In the genomic region with DNA sequence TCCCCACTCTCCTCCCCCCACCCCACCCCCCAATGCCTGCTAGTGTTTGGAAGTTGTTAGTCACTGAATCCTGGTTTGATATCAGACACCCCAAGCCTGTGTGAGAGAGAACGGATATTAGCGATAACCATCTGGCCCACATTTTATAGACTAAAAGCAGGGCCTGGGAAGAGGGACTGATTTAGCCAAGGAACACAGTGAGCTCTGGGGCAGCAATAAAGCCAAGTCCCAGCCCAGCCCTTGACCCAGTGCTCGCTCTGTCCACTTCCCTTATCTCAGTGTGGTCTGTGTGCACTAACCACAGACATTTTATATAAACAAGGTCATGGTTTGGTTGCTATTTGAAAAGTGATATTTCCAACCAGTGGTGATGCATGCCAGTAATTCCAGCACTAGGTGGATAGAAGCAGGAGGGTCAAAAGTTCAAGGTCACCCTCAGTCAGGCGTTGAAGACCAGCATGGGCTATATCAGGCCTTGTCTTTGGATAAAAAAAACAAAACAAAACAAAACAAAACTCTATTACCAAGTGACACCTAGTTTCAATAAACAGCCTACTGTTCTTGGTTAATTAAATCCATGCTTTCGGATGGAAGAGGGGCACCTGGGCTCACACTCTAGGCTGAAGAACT, we compare ENCODE assay signal across 14 mouse cellular contexts. TPM values are rescaled to one million over a fixed set of nuclear protein-coding genes. Genes with fewer than 3 reads are reported as not detected.
DNase-seq lines count a peak whose midpoint lies in the region; ATAC-seq and TF ChIP-seq lines count a peak whose summit lies in the region.
"Had no signal": no experiment of that assay in that cellular context is flagged by ENCODE, and none has a peak within 500 bp of the region (broad histone marks: within the 10 kb centered on the region; RNA-seq: fewer than 3 reads in every experiment).

No protein-coding gene starts in this region.

- ATAC-seq in heart, postnatal 0 days (ENCODE audit: insufficient read depth, low read depth): 0 out of 2 replicates have a peak, but pooled peaks have one; percentile 39
- no peak for ATAC-seq in monocyte, adult 5-6 weeks (replicated peaks; ENCODE audit: insufficient number of reproducible peaks, low FRiP score, low TSS enrichment, poor library complexity, severe bottlenecking)
- ATAC-seq: inflammation-experienced regulatory T-cells, adult 6 months; lung, postnatal 0 days had no signal

- intact Hi-C loops in heart, adult 2 months (cut with DNase I): no loop called here

- H3K36me3 ChIP-seq in heart, postnatal 0 days (replicated peaks; ENCODE audit: control insufficient read depth, insufficient read depth, low read length): no peaks in the 10 kb centered on the region
- H3K36me3 ChIP-seq in heart, adult 2 months (ENCODE audit: control insufficient read depth, insufficient read depth, low read length): no peaks in the 10 kb centered on the region
- H3K36me3 ChIP-seq: embryonic facial prominence, embryonic 15.5 days had no signal

- TF ChIP-seq EP300 in heart, postnatal 0 days (IDR thresholded peaks at IDR 0.05; ENCODE audit: low read depth): no peak
- TF ChIP-seq EP300 in heart, adult 2 months (IDR thresholded peaks at IDR 0.05; ENCODE audit: insufficient read depth, low read depth, low read length): no peak

- peaks cover 10% of the 10 kb centered on the region for H3K4me1 ChIP-seq in heart, postnatal 0 days (ENCODE audit: control insufficient read depth, insufficient read depth)
- H3K4me1 ChIP-seq in heart, adult 2 months (ENCODE audit: control insufficient read depth, insufficient read depth, low read length): no peaks in the 10 kb centered on the region; the same call in 1 of the 2 replicates
- H3K4me1 ChIP-seq: embryonic facial prominence, embryonic 15.5 days had no signal

- 53% methylated on average over 5 of the region's 5 CpGs for WGBS in heart, postnatal 0 days
- 48% methylated on average over 5 of the region's 5 CpGs for WGBS in heart, adult 2 months

- no peak overlapping the region for H3K4me2 ChIP-seq in heart, postnatal 0 days (ENCODE audit: low read depth, low read length)
- H3K4me2 ChIP-seq: embryonic facial prominence, embryonic 15.5 days had no signal

- no peaks in the 10 kb centered on the region for H3K9me3 ChIP-seq in heart, postnatal 0 days (replicated peaks; ENCODE audit: control insufficient read depth, low read length)
- H3K9me3 ChIP-seq: embryonic facial prominence, embryonic 15.5 days had no signal

- H3K79me2 ChIP-seq in heart, adult 2 months (replicated peaks; ENCODE audit: control insufficient read depth, insufficient read depth, low read length): no peaks in the 10 kb centered on the region

- H3K27me3 ChIP-seq in heart, postnatal 0 days (ENCODE audit: control insufficient read depth, insufficient read depth, low read length): no peaks in the 10 kb centered on the region
- no peaks in the 10 kb centered on the region for H3K27me3 ChIP-seq in heart, adult 2 months (ENCODE audit: control insufficient read depth, insufficient read depth, low read length)
- H3K27me3 ChIP-seq: embryonic facial prominence, embryonic 15.5 days had no signal

- no peak for TF ChIP-seq POLR2A in heart, adult 2 months (IDR thresholded peaks at IDR 0.05; ENCODE audit: insufficient read depth, low read depth, low read length)

- no peak for TF ChIP-seq CTCF in heart, postnatal 0 days (IDR thresholded peaks at IDR 0.05; ENCODE audit: low read depth)
- TF ChIP-seq CTCF in heart, adult 2 months (IDR thresholded peaks at IDR 0.05): no peak

- DNase-seq in heart, postnatal 0 days (ENCODE audit: low spot score): peak; percentile 13
- no peak for DNase-seq in heart, adult 2 months
- DNase-seq in 3T3-L1 (ENCODE audit: low read depth, low spot score): peak; percentile 92
- peak; percentile 15 for DNase-seq in adrenal gland, postnatal 25 days
- peak; percentile 56 for DNase-seq in kidney, postnatal 14 days
- DNase-seq in Muller cell, postnatal 12 days (ENCODE audit: inconsistent ontology term): no peak
- DNase-seq in gastrocnemius, adult 18-20 months (ENCODE audit: low spot score): no peak
- DNase-seq: gastrocnemius, adult 2 months; heart, postnatal 10 days; thymus, postnatal 14 days had no signal

- H3K4me3 ChIP-seq in heart, postnatal 0 days (ENCODE audit: low read depth, low read length): no peak overlapping the region
- H3K4me3 ChIP-seq in heart, adult 2 months: no peak overlapping the region
- H3K4me3 ChIP-seq: embryonic facial prominence, embryonic 15.5 days; gastrocnemius, adult 2 months had no signal

- H3K27ac ChIP-seq in heart, postnatal 0 days (ENCODE audit: low read depth): no peak overlapping the region
- no peak overlapping the region for H3K27ac ChIP-seq in heart, adult 2 months
- H3K27ac ChIP-seq: embryonic facial prominence, embryonic 15.5 days; gastrocnemius, adult 2 months had no signal

- no peak overlapping the region for H3K9ac ChIP-seq in heart, postnatal 0 days (replicated peaks; ENCODE audit: low read depth, low read length)
- H3K9ac ChIP-seq in heart, adult 2 months (ENCODE audit: low read depth, low read length): no peak overlapping the region
- H3K9ac ChIP-seq: embryonic facial prominence, embryonic 15.5 days had no signal

RNA-seq across cellular contexts. Expression of gene Ermp1, which starts 18.9 kb away (rescaled TPM):
- total RNA-seq in heart, postnatal 0 days (2014; rRNA removed; ENCODE audit: low replicate concordance): 10.7 and 24.4 TPM in 2 replicates
- 2.3 and 3.1 TPM in 2 replicates for polyA plus RNA-seq in heart, postnatal 0 days (2015; fragmentation: Nextera tagmentation; extraction: Ambion mirVana)
- total RNA-seq in heart, adult 2 months (2021): 10 to 100 TPM in 1 of 2 experiments, 1 to 10 TPM in 1; 8.9 to 10.5 TPM
- 6.5 and 12.0 TPM in 2 replicates for polyA plus RNA-seq in heart, adult 2 months (2012; rRNA removed)
- total RNA-seq in adrenal gland, postnatal 25 days (2021): 51.7 and 55.0 TPM in 2 replicates
- 20.6 to 41.9 TPM (median 30.2 TPM) in 3 replicates for total RNA-seq in monocyte, adult 5-6 weeks (2017)
- total RNA-seq in gastrocnemius, adult 18-20 months (2021): 1 to 10 TPM; 8.0 to 8.2 TPM

RNA-seq across cellular contexts. Expression of gene Mlana, which starts 30.5 kb away (rescaled TPM):
- total RNA-seq in heart, postnatal 0 days (2014; rRNA removed; ENCODE audit: low replicate concordance): 0.19 TPM in 1 of 2 replicates, not detected in the other
- polyA plus RNA-seq in heart, postnatal 0 days (2015; fragmentation: Nextera tagmentation; extraction: Ambion mirVana): 5.8 and 8.1 TPM in 2 replicates
- total RNA-seq in heart, adult 2 months (2021): 1 to 10 TPM in 1 of 2 experiments, under 1 TPM in 1; 0.59 to 1.4 TPM
- 3.9 and 4.2 TPM in 2 replicates for polyA plus RNA-seq in heart, adult 2 months (2012; rRNA removed)
- not detected in 2 replicates for total RNA-seq in adrenal gland, postnatal 25 days (2021)
- not detected in 3 replicates for total RNA-seq in monocyte, adult 5-6 weeks (2017)
- total RNA-seq in gastrocnemius, adult 18-20 months (2021): not detected
- total RNA-seq: gastrocnemius, adult 2 months had no signal
- polyA plus RNA-seq: inflammation-experienced regulatory T-cells, adult 6 months had no signal

Comparison
In these comparisons a context has a peak if more than half of its experiments do, and no peak if none do; other contexts are left out.
1. DNase-seq: peak in heart, postnatal 0 days (single experiment), 3T3-L1 (single experiment), adrenal gland, postnatal 25 days (single experiment) and kidney, postnatal 14 days (single experiment); none in heart, adult 2 months (0 of 2), Muller cell, postnatal 12 days (single experiment) and gastrocnemius, adult 18-20 months (single experiment).